Mouse (Mus musculus) adrenal gland, postnatal 14 days (tissue): Measurements from ENCODE around the gene Tmem41b. TPM values are rescaled to one million over a fixed set of nuclear protein-coding genes. Genes with fewer than 3 reads are reported as not detected.
"Not testable (repeated sequence)": the region's sequence is repeated elsewhere in the genome, so short reads cannot be mapped to it uniquely, and the experiment has no call there.

Experiments
- DNase-seq: peaks from one replicate; pipeline ENCODE4 v3.0.0; 2021; ENCODE audit warnings: mixed read lengths
- long read RNA-seq, 2 experiments: library from polyadenylated mRNA; stranded (forward); transcript quantifications; one replicate each; pipeline ENCODE4 v2.0.0; 2021
- total RNA-seq: library from RNA; stranded (reverse); gene quantifications from 2 replicates; pipeline ENCODE4 v1.2.3, GENCODE M21; 2021

Tmem41b gene
- 37.5 and 46.1 TPM in 2 replicates for total RNA-seq
- long read RNA-seq, experiment 1, transcript Tmem41b-201 (7 exons, 3,840 nt): major isoform, 19 of 24 reads
- long read RNA-seq, experiment 1, partial matches to known transcripts: 1 of 24 reads
- long read RNA-seq, experiment 1, other reads (novel, unspliced or antisense): 4 of 24 reads
- long read RNA-seq, experiment 2, transcript Tmem41b-201 (7 exons, 3,840 nt): major isoform, 10 of 13 reads
- long read RNA-seq, experiment 2, partial matches to known transcripts: 0 of 13 reads
- long read RNA-seq, experiment 2, other reads (novel, unspliced or antisense): 3 of 13 reads

DNA sequence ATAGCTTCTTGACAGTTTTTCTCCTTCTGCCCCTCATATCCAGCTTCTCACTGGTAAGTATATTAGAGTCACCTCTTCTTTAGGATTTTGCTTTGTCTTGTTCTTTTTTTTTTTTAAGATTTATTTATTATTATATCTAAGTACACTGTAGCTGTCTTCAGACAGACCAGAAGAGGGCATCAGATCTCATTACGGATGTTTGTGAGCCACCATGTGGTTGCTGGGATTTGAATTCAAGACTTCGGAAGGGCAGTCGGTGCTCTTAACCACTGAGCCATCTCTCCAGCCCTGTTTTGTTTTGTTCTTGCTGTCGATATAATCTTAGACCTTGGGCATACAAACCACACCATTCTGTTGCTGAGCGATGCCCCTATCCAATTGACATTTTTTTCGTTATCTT lies at the start of gene Tmem41b:
Gene Tmem41b, minus strand, starts transcription at position 155 of the 400 bp plus-strand sequence.
- peak; percentile 22 for DNase-seq

GRCm38 (mm10) chr7:110030342-110030741 lies 43.6 kb upstream of the Tmem41b start:
- DNase-seq: no peak

GRCm38 (mm10) chr7:110028826-110029225 lies 42.1 kb upstream of the Tmem41b start:
- no peak for DNase-seq

- DNase-seq: no peak
Observed at GRCm38 (mm10) chr7:110026594-110026993, 39.9 kb upstream of the Tmem41b start.

DNA sequence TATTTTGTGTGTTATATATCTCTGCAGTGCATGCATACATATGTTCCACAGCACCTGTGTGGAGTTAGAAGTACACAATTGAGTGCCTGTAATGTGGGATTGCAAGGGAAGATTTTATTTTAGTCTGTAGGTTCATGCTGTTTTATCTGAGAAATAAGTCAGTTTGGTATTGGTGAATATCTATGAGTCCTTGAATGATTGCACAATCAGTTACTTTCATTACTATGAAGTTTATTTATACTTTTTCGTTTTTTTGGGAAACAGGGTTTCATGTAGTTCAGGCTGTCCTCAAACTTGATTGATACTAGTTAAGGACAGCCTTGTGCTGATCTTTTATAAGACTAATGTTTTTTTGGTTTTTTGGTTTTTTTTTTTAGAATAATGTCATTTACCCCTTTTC lies 36.8 kb upstream of the Tmem41b start:
- no peak for DNase-seq

GRCm38 (mm10) chr7:110018631-110019482 lies 32.1 kb upstream of the Tmem41b start:
- DNase-seq: peak; percentile 84

GRCm38 (mm10) chr7:110018117-110018630 lies 31.4 kb upstream of the Tmem41b start, which contains the start of gene Ipo7:
Ipo7 (plus strand) TSS chr7:110018274.
- DNase-seq: peak; percentile 96

- no peak for DNase-seq
Observed at GRCm38 (mm10) chr7:110014272-110014671, 27.5 kb upstream of the Tmem41b start.

DNA sequence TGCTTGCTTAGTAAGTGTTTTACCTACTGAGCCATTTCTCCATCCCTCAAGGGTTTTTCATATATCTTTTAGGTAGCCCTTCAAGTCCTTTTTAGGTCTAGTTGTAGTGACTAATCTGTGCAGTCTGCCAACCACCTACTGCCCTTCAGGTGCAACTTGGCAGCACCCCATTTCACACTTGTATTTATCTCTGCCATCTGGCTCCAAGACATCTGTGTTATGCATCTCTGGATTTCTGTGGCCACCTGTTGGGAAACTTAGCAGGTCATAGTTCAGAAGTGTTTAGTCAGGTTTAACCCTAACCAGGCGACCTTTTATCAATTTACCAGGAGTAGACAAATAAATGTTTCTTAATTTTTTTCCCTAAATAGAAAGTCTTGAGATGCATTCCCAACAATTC lies 24.7 kb upstream of the Tmem41b start:
- DNase-seq: no peak

DNA sequence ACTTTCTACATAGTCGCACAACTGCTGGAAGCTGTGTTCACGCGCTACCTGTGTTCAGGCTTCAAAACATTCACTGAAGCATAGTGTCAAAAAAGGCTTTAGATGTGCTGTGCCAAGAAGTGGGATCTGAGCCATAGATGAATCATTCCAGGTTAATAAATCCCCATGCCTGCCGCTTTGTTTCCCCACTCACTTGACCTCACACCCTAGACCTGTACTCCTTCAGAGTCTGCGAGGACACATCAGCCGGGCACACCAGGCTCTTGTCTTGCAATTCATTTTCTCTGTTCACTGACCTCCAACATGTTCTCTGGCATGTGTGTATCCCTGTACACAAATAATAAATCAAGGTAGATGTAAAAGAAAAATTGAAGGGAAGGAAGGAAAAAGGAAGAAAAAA lies 22.4 kb upstream of the Tmem41b start:
- peak; percentile 31 for DNase-seq

- DNase-seq: no peak
Observed at GRCm38 (mm10) chr7:110008513-110008912, 21.8 kb upstream of the Tmem41b start.

- DNase-seq: no peak
Observed at GRCm38 (mm10) chr7:110006471-110007195, 19.9 kb upstream of the Tmem41b start.

GRCm38 (mm10) chr7:110005976-110006375 lies 19.2 kb upstream of the Tmem41b start:
- DNase-seq: no peak

DNA sequence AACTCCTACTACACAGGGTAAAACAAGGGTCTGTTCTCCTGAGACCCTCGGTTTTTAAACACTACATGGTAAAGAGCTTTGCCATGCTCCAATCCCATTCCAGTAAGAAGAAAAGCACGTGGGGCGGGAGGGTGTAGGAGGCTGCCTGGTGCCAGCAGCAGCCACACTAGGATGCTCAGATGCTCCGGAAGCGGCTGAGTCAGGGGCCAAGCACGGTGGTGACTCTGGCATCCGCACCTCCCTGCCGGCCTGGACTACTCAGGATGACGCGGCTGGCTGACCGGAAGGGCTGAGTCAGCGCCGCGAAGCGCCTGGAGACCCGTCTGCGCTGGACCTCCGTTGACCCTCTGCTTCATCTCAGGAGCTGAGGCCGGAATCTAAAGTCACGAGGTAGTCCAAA lies 16.2 kb upstream of the Tmem41b start:
- peak; percentile 83 for DNase-seq

DNA sequence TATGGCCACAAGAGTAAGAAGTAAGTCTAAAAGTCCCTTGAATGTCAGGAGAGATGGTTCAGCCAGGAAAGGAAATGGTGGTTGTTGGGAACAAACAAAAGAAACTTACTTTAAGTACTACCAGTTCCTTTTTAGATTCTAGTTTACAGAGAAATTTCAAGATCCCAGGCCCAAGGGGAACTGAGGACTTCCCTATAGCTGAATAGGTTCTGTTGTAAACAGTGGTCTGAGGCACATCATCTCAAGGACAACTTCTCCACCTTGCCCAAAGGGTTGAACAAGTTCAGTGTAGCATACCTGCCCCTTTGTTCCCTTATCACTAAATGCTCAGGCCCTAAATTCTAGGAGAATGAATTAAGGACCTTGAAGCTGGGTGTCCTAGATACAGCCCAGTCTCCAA lies 15.4 kb upstream of the Tmem41b start:
- DNase-seq: no peak

- DNase-seq: no peak
Observed at GRCm38 (mm10) chr7:109998388-109998787, 11.7 kb upstream of the Tmem41b start.

DNA sequence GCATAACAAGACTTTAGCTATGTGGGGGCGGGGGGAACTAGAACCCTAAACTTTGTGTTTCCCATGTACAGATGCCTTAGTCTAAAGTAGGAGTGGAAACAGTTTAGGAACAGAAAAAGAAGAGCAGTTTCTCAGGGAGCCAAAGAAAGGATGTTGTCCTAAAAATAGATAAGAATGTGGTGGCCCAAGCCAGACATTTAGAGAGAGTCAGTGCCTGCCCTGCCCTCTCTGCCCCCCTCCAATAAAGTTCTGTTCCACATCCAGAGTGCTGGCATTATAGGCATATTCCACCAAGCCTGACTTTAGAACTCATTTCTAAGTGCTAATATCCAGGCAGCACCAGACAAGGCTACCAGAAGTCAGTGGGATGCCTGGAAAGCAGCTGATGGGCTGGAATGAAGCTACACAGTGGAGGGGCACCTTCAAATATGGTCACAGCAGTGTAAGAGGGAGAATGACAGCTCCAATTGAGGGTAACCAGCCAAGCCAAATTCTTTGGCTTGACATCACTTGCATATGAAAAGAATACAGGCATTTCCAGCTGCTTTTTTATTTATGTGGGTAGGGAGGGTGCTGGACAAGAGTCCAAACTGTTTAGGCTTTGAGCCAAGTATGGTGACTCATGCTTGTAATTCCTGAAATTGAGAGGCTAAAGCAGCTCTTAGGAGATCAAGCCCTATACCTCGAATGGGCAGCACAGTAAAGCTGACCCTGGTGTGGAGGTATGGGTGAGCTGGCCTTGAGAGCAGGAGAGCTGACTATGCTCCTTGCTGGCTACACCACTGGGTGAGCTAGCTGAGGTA lies 6.6 kb upstream of the Tmem41b start:
- DNase-seq: peak; percentile 81

GRCm38 (mm10) chr7:109991286-109991685 lies 4.6 kb upstream of the Tmem41b start:
- DNase-seq: no peak

DNA sequence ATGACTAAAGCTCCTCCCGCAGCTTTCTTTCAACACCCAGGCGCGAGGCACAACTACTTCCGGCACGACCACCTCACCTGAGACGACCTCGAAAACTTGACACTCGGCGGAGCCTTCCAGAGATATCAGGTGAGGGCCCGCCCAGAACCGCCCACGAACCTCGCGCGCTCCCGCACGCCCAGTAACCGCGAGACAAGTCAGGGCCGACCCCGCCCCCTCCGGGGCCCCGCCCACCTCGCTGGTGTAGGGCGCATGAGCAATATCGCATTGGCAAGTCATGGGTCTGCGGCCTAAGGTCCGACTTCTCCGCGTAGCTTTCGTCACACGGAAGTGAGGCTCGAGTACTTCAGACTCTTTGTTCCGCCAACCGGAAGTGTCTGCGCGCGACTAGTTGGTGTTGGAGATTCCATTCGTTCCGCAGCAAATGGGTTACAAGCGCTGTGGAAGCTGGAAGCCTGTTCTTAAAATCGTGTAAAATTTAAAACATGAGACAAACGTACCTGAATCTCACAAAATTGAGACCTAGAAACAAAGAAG lies 528 bp downstream of the Tmem41b start:
- peak; percentile 100 for DNase-seq

GRCm38 (mm10) chr7:109985661-109986132 lies 1.0 kb downstream of the Tmem41b start:
- no peak for DNase-seq

DNA sequence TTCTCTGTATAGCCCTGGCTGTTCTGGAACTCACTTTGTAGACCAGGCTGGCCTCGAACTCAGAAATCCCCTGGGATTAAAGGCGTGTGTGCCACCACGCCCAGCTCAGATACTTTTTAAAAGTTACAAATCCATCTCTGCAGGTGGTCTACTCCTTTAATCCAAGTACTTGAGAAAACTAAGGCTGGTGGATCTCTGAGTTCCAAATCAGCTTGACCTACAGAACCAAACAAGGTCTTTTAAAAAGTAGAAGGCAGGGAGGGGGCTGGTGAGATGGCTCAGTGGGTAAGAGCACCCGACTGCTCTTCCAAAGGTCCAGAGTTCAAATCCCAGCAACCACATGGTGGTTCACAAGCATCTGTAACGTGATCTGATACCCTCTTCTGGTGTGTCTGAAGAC lies 2.1 kb downstream of the Tmem41b start:
- DNase-seq: not testable (repeated sequence)
